Mouse (Mus musculus) gastrocnemius, postnatal 36 days (tissue): ENCODE results near the gene Slc25a22. TPM values are rescaled to one million over a fixed set of nuclear protein-coding genes. Genes with fewer than 3 reads are reported as not detected.

Source experiments
- DNase-seq, 2 experiments: peaks; one replicate each; pipeline ENCODE4 v3.0.0; 2022
- intact Hi-C: fragments of 180-260 bp; cut with DNase I; formaldehyde crosslinking; loops from one replicate; pipeline ENCODE4 v1.15.1; 2025
- total RNA-seq, 2 experiments: library from RNA; stranded (reverse); gene quantifications; 2 replicates each; pipeline ENCODE4 v1.2.3; 2021

Gene Slc25a22
- total RNA-seq, 2 experiments from 2014 or later = 15.6 to 38.4 TPM

GRCm38 (mm10) chr7:141388487-141389109 is 49.1 kb downstream of the Slc25a22 start:
- no peak for DNase-seq
- intact Hi-C loops = no loop called here

GRCm38 (mm10) chr7:141387807-141388486 is 49.7 kb downstream of the Slc25a22 start:
- intact Hi-C loops = no loop called here
- DNase-seq = no peak

DNA sequence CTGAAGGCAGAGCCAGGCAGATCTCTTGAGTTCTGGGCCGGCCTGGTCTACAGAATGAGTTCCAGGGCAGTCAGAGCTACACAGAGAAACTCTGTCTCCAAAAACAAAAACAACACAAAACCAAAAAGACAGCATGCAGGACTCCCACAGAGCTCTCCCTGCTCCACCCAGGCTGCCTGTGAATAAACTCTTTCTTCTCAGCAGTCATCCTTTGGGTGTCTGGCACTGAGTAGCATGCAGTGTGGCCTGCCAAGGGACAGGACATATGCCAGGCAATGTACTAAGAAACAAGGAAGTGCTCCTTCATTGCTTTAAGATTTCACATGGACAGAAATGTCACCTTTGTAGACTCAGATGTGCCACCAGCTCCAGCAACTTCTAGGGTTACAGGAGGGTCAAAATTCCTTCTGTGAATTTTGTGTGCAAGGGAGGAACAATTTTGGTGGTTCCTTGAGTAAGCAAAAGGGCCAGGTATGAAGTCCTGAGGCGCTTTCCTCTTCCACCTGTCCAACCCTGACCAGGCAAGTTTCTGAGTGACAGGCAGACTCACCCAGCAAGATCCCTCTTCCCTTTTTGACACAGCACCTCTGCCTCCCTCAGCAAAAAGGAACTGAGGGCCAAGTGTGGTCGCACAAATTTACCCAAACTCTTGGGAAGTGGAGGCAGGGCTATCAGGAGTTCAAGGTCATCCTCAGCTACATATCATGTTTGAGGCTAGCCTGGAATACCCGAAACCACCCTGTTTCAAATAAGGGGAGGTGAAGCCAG is 56.4 kb downstream of the Slc25a22 start:
- no peak for DNase-seq
- intact Hi-C loops = no loop called here

Other genes with a start within 250 kb of the Slc25a22 start
- 100 to 1,000 TPM; 148 to 163 TPM for gene Hras, start 243.9 kb downstream of the Slc25a22 start, total RNA-seq
- 1 to 10 TPM; 2.0 to 2.1 TPM for gene Lrrc56, start 243.7 kb downstream of the Slc25a22 start, total RNA-seq
- not detected for gene Lmntd2, start 223.8 kb downstream of the Slc25a22 start, total RNA-seq
- under 1 TPM in 1 of 2 experiments, not detected in 1; 0.59 TPM for gene Rassf7, start 222.0 kb downstream of the Slc25a22 start, total RNA-seq
- 10 to 100 TPM; 19.2 to 20.6 TPM for gene Phrf1, start 209.1 kb downstream of the Slc25a22 start, total RNA-seq
- 1 to 10 TPM in 1 of 2 experiments, under 1 TPM in 1; 0.71 to 2.5 TPM for gene Irf7, start 171.4 kb downstream of the Slc25a22 start, total RNA-seq
- gene Cdhr5, start 161.1 kb downstream of the Slc25a22 start, total RNA-seq = under 1 TPM in 1 of 2 experiments, not detected in 1; 0.12 TPM
- not detected for gene Sct, start 158.8 kb downstream of the Slc25a22 start, total RNA-seq
- gene Drd4, start 145.9 kb downstream of the Slc25a22 start, total RNA-seq = not detected
- gene Deaf1, start 110.2 kb downstream of the Slc25a22 start, total RNA-seq = 10 to 100 TPM; 13.9 to 14.8 TPM
- gene Tmem80, start 110.2 kb downstream of the Slc25a22 start, total RNA-seq = 10 to 100 TPM; 10.2 to 10.6 TPM
- 1 to 10 TPM; 2.1 to 2.5 TPM for gene Eps8l2, start 99.0 kb downstream of the Slc25a22 start, total RNA-seq
- 10 to 100 TPM; 81.0 to 82.7 TPM for gene Taldo1, start 45.7 kb downstream of the Slc25a22 start, total RNA-seq
- gene Gatd1, start 23.8 kb downstream of the Slc25a22 start, total RNA-seq = 1 to 10 TPM; 6.3 to 6.7 TPM
- under 1 TPM; 0.20 to 0.39 TPM for gene Cend1, start 8.4 kb downstream of the Slc25a22 start, total RNA-seq
- gene Pidd1, start 6.1 kb upstream of the Slc25a22 start, total RNA-seq = under 1 TPM; 0.15 to 0.18 TPM
- gene Rplp2, start 9.5 kb upstream of the Slc25a22 start, total RNA-seq = 100 to 1,000 TPM; 466 to 562 TPM
- gene Pnpla2, start 17.3 kb upstream of the Slc25a22 start, total RNA-seq = 100 to 1,000 TPM; 306 to 361 TPM
- 1 to 10 TPM; 6.3 to 7.4 TPM for gene Cracr2b, start 23.2 kb upstream of the Slc25a22 start, total RNA-seq
- gene Cd151, start 29.5 kb upstream of the Slc25a22 start, total RNA-seq = 10 to 100 TPM; 65.6 to 83.2 TPM
- 10 to 100 TPM; 53.1 to 58.7 TPM for gene Polr2l, start 37.2 kb upstream of the Slc25a22 start, total RNA-seq
- 10 to 100 TPM in 1 of 2 experiments, 1 to 10 TPM in 1; 7.2 to 14.1 TPM for gene Tspan4, start 37.3 kb upstream of the Slc25a22 start, total RNA-seq
- 10 to 100 TPM; 13.9 to 14.5 TPM for gene Chid1, start 102.0 kb upstream of the Slc25a22 start, total RNA-seq
- gene Ap2a2, start 124.3 kb upstream of the Slc25a22 start, total RNA-seq = 10 to 100 TPM; 45.3 to 46.6 TPM
- not detected for gene Muc6, start 217.4 kb upstream of the Slc25a22 start, total RNA-seq